Mouse (Mus musculus): ENCODE data around the gene Azin2.

DNA sequence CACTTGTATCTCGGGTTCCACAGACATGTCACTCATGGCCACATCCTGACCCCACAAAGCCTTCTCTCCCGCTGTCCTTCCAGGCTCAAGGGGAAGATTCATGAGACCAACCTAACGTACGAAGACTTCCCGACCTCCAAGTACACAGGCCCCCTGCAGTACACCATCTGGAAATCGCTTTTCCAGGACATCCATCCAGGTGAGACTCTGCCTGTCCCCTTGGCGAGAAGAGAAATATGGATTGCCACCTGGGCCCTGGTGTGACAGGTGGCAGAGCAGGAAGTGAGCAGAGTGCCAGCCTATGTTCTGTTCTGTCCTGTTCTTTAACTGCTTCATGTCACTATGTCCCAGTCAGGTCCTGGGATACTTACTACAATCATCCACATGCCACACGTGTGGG lies 59.9 kb downstream of the Azin2 start:
- TF ChIP-seq CTCF (IDR thresholded peaks at IDR 0.05; ENCODE audit: low read depth) (no peak), EP300 (IDR thresholded peaks at IDR 0.05; ENCODE audit: low read depth) (no peak)
